Mouse (Mus musculus): ENCODE data around the gene Dis3l2. TPM values are rescaled to one million over a fixed set of nuclear protein-coding genes. Genes with fewer than 3 reads are reported as not detected.

The Dis3l2 gene
- polyA plus RNA-seq, 1 experiment = 19.8 TPM

DNA sequence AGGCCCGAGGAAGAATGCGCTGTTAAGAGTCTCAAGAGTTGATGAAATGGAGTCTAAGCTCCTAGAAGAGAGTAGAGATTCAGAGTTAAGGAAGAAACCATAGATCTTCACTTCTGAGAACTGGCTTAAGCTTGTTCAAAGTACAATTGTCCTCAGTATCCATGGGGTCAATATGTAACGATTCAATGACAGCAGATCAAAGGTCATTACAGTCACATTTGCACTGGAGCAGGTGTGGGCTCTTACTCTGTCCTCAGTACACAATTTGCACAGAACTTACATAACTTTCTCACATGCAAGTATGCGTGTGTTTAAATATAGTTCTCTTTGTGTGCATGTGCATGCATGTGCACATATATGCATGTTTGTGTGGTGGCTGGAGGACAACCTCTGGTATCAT is 9.4 kb downstream of the Dis3l2 start:
- no peaks in the 10 kb centered on the region for H3K27me3 ChIP-seq (ENCODE audit: control insufficient read depth, insufficient read depth, low read length)
- no peaks in the 10 kb centered on the region for H3K36me3 ChIP-seq (ENCODE audit: control insufficient read depth, insufficient read depth, low read length)
- no peak for DNase-seq
- no peak overlapping the region for H3K4me3 ChIP-seq (ENCODE audit: control insufficient read depth, insufficient read depth, low read length)
- no peaks in the 10 kb centered on the region for H3K4me1 ChIP-seq (replicated peaks; ENCODE audit: control insufficient read depth, insufficient read depth, low read length)
- 98% methylated on average over 4 of the region's 4 CpGs for WGBS
- no peak overlapping the region for H3K27ac ChIP-seq (ENCODE audit: control insufficient read depth, insufficient read depth, low read length)
- no peak for TF ChIP-seq CTCF (IDR thresholded peaks at IDR 0.05; ENCODE audit: borderline replicate concordance, control insufficient read depth, extremely low read depth, insufficient read depth, low read length, poor library complexity)
- no peak for TF ChIP-seq POLR2A (IDR thresholded peaks at IDR 0.05; ENCODE audit: control insufficient read depth, extremely low read depth, insufficient read depth, low read length, poor library complexity)

DNA sequence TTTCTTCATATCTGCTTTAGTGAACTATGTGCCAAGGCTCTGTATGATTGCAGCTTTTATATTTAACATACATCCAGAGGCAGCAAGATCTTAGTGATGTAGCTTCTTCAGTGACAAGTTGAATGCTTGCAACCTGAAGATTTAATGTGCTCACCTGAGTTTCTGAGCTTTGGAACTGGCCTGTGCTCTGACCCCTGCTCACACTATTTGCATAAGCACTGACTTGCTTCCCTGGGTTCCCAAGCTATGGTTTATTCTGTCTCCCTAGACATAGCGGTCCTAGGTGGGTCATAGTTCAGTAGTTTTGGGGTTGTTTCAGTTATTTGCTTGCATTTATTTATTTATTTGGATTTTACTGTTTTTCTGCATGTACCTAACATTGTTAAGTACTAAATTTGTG is 14.6 kb downstream of the Dis3l2 start:
- H3K4me1 ChIP-seq (replicated peaks; ENCODE audit: control insufficient read depth, insufficient read depth, low read length) = no peaks in the 10 kb centered on the region
- whole genome bisulfite sequencing = 91% methylated on average over 1 of the region's 1 CpGs
- no peaks in the 10 kb centered on the region for H3K36me3 ChIP-seq (ENCODE audit: control insufficient read depth, insufficient read depth, low read length)
- no peak for DNase-seq
- H3K27me3 ChIP-seq (ENCODE audit: control insufficient read depth, insufficient read depth, low read length) = no peaks in the 10 kb centered on the region
- H3K27ac ChIP-seq (ENCODE audit: control insufficient read depth, insufficient read depth, low read length) = no peak overlapping the region
- TF ChIP-seq CTCF (IDR thresholded peaks at IDR 0.05; ENCODE audit: borderline replicate concordance, control insufficient read depth, extremely low read depth, insufficient read depth, low read length, poor library complexity) (no peak), POLR2A (IDR thresholded peaks at IDR 0.05; ENCODE audit: control insufficient read depth, extremely low read depth, insufficient read depth, low read length, poor library complexity) (no peak)
- no peak overlapping the region for H3K4me3 ChIP-seq (ENCODE audit: control insufficient read depth, insufficient read depth, low read length)

DNA sequence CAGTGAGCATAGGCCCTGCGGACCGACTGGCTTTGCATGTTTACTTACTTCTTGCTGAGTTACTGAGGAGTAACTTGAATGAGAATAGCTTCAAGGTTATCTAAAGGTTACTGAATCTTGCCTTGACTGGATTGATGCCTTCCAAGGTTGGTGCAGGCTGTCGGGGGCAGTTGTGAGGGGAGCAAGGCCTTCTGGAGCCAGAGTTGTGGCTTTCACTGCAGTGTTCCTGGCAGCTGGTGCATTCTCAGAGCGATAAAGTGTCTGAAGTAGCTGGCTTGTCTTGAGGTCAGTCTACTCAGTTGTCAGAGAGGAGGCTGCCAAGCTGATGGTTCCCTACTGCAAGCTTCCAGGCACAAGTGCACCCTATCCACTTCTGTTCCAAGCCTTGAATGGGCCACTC is 15.8 kb downstream of the Dis3l2 start:
- no peak for TF ChIP-seq POLR2A (IDR thresholded peaks at IDR 0.05; ENCODE audit: control insufficient read depth, extremely low read depth, insufficient read depth, low read length, poor library complexity)
- TF ChIP-seq CTCF (IDR thresholded peaks at IDR 0.05; ENCODE audit: borderline replicate concordance, control insufficient read depth, extremely low read depth, insufficient read depth, low read length, poor library complexity) = no peak
- H3K27me3 ChIP-seq (ENCODE audit: control insufficient read depth, insufficient read depth, low read length) = no peaks in the 10 kb centered on the region
- 98% methylated on average over 4 of the region's 4 CpGs for WGBS

DNA sequence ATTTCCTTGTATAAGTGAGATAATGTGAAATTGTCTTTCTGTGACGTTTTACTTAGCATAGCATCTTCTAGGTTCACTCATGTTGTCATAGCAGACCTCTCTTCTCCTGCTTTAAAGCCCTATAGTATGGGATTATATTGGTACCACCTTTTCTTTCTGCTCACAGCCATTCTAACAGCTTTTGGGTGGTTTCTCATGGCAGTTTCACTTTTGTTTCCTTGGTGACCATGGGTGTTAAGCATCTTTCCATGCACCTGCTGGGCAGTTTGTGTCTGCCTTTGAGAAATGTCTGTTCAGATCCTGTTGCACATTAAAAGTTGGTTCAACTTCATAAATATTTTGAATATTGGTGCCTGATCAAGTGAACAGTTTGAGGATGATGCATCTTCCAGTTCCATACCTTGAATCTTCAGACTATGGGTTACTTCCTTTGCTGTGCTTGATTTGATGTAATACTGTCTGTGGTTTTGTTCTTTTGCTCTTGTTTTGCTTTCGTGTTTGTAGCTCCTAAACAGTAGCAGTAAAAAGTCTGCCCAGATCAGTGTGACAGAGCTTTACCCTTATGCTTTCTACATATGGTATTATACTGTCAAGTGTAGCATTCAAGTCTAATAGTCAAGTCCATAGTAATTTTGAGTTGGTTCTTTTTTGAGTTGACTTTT is 29.7 kb downstream of the Dis3l2 start:
- TF ChIP-seq POLR2A (IDR thresholded peaks at IDR 0.05; ENCODE audit: control insufficient read depth, extremely low read depth, insufficient read depth, low read length, poor library complexity) = no peak
- Histone ChIP-seq H3K27ac (ENCODE audit: control insufficient read depth, insufficient read depth, low read length) (no peak overlapping the region), H3K27me3 (ENCODE audit: control insufficient read depth, insufficient read depth, low read length) (no peaks in the 10 kb centered on the region), H3K4me3 (ENCODE audit: control insufficient read depth, insufficient read depth, low read length) (no peak overlapping the region), H3K4me1 (replicated peaks; ENCODE audit: control insufficient read depth, insufficient read depth, low read length) (no peaks in the 10 kb centered on the region), H3K36me3 (ENCODE audit: control insufficient read depth, insufficient read depth, low read length) (no peaks in the 10 kb centered on the region)
- WGBS = 72% methylated on average over 2 of the region's 2 CpGs
- DNase-seq = no peak

More for the DNA sequence above, 15.8 kb downstream of the Dis3l2 start:
- Histone ChIP-seq H3K36me3 (ENCODE audit: control insufficient read depth, insufficient read depth, low read length) (no peaks in the 10 kb centered on the region), H3K27ac (ENCODE audit: control insufficient read depth, insufficient read depth, low read length) (no peak overlapping the region), H3K4me1 (replicated peaks; ENCODE audit: control insufficient read depth, insufficient read depth, low read length) (no peaks in the 10 kb centered on the region), H3K4me3 (ENCODE audit: control insufficient read depth, insufficient read depth, low read length) (no peak overlapping the region)
- no peak for DNase-seq

DNA sequence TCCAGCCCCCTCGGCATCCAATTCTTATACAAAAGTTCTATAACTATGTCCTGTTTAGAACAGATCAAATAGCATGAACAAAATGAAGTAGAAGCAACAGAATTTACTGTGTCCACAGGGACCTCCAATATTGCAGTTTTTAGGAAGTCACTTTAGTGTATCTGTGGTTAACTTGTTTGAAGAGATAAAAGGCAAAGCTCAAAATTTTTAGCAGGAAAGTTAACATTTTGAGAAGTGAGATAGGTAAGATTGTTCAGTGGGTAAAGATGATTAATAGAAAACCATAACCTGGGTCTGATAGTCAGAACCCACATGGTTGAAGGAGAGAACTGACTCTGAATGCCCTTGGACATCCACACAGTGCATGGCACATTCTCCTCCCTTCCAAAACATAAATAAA is 32.8 kb downstream of the Dis3l2 start:
- H3K27me3 ChIP-seq (ENCODE audit: control insufficient read depth, insufficient read depth, low read length) = no peaks in the 10 kb centered on the region
- H3K27ac ChIP-seq (ENCODE audit: control insufficient read depth, insufficient read depth, low read length) = no peak overlapping the region
- no peaks in the 10 kb centered on the region for H3K4me1 ChIP-seq (replicated peaks; ENCODE audit: control insufficient read depth, insufficient read depth, low read length)
- DNase-seq = no peak
- no peak overlapping the region for H3K4me3 ChIP-seq (ENCODE audit: control insufficient read depth, insufficient read depth, low read length)
- TF ChIP-seq CTCF (IDR thresholded peaks at IDR 0.05; ENCODE audit: borderline replicate concordance, control insufficient read depth, extremely low read depth, insufficient read depth, low read length, poor library complexity) = no peak
- no peak for TF ChIP-seq POLR2A (IDR thresholded peaks at IDR 0.05; ENCODE audit: control insufficient read depth, extremely low read depth, insufficient read depth, low read length, poor library complexity)
- 96% methylated on average over 1 of the region's 1 CpGs for WGBS
- no peaks in the 10 kb centered on the region for H3K36me3 ChIP-seq (ENCODE audit: control insufficient read depth, insufficient read depth, low read length)

DNA sequence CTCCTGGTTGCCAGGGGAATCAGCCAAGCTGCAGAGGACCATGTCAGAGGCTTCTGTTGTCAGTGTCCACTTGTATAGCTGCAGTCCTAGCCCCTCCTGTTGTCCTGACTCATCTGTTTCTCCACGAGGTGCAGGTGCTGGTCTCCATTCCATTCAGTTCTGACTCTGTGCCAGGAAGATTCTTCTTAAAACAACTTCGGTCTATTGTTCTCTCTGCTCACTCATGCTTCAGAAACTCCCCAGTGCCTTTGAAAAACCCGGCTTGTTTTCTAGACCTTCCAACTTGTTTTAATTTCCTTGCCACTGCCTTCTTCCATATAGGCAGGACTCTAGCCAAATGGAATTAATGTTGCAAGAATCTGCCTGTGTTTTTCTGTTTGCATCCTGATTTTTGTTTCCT is 39.3 kb downstream of the Dis3l2 start:
- 87% methylated on average over 3 of the region's 3 CpGs for WGBS
- DNase-seq = no peak
- no peak overlapping the region for H3K27ac ChIP-seq (ENCODE audit: control insufficient read depth, insufficient read depth, low read length)
- H3K4me1 ChIP-seq (replicated peaks; ENCODE audit: control insufficient read depth, insufficient read depth, low read length) = no peaks in the 10 kb centered on the region
- no peaks in the 10 kb centered on the region for H3K27me3 ChIP-seq (ENCODE audit: control insufficient read depth, insufficient read depth, low read length)
- H3K36me3 ChIP-seq (ENCODE audit: control insufficient read depth, insufficient read depth, low read length) = peaks cover 5% of the 10 kb centered on the region; the same call in 1 of the 2 replicates
- TF ChIP-seq POLR2A (IDR thresholded peaks at IDR 0.05; ENCODE audit: control insufficient read depth, extremely low read depth, insufficient read depth, low read length, poor library complexity) = no peak
- TF ChIP-seq CTCF (IDR thresholded peaks at IDR 0.05; ENCODE audit: borderline replicate concordance, control insufficient read depth, extremely low read depth, insufficient read depth, low read length, poor library complexity) = no peak
- no peak overlapping the region for H3K4me3 ChIP-seq (ENCODE audit: control insufficient read depth, insufficient read depth, low read length)

DNA sequence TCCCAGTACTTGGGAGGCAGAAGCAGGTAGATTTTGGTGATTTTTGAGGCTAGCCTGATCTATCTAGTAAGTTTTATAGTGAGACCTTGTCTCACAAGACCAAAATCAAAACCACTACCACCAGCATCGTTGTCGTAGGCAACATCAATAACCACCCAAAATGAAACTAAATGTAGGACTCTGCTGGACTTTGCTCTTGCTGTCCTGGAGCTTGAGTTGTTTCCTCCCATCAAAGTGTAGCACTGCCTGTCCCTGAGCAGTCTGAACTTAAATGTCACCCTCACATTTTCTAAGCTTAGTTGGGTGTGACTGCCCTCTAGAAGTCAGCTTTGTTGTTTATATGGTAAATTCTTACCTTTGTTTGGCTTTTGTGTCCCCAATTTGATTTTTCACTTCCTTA is 43.4 kb downstream of the Dis3l2 start:
- Histone ChIP-seq H3K36me3 (ENCODE audit: control insufficient read depth, insufficient read depth, low read length) (peaks cover 5% of the 10 kb centered on the region; the same call in 1 of the 2 replicates), H3K4me3 (ENCODE audit: control insufficient read depth, insufficient read depth, low read length) (no peak overlapping the region), H3K27me3 (ENCODE audit: control insufficient read depth, insufficient read depth, low read length) (no peaks in the 10 kb centered on the region), H3K4me1 (replicated peaks; ENCODE audit: control insufficient read depth, insufficient read depth, low read length) (no peaks in the 10 kb centered on the region), H3K27ac (ENCODE audit: control insufficient read depth, insufficient read depth, low read length) (no peak overlapping the region)
- 100% methylated on average over 2 of the region's 2 CpGs for WGBS
- TF ChIP-seq CTCF (IDR thresholded peaks at IDR 0.05; ENCODE audit: borderline replicate concordance, control insufficient read depth, extremely low read depth, insufficient read depth, low read length, poor library complexity) (no peak), POLR2A (IDR thresholded peaks at IDR 0.05; ENCODE audit: control insufficient read depth, extremely low read depth, insufficient read depth, low read length, poor library complexity) (no peak)
- no peak for DNase-seq

Measured in thymus, adult 2 months (tissue).